Mouse (Mus musculus): Measurements from ENCODE around the gene Gm44790.

DNA sequence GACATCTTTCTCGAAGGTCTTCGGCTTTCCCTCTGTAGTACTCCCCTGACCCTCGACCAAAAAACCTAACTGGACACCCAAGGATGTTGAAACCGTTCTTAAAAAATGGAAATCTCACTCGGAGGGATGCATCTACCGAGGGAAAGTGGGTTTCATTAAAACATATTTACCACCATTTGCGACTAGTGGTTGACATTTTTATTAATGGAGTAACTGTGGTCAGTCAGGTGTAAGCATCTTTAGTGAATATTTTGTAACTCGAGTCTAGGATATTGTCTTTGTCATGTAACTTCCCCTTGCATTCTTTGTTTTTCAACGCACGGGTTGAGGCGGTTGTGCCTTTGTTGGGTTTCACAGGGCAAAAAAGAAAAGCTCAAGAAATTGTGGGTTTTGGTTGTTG, 21.5 kb upstream of the Gm44790 start:
- TF ChIP-seq POLR2A (IDR thresholded peaks at IDR 0.05; ENCODE audit: borderline replicate concordance, control insufficient read depth, low read depth, low read length), result no peak
- no peak for TF ChIP-seq CTCF (IDR thresholded peaks at IDR 0.05; ENCODE audit: control insufficient read depth, insufficient read depth, low read length)

All from bone marrow, adult 2 months (tissue).